Mouse (Mus musculus) lung, postnatal 25 days (tissue): ENCODE data around the gene Rab37.

Source experiments
- DNase-seq: peaks from one replicate; pipeline ENCODE4 v3.0.0; 2022; ENCODE audit warnings: low spot score

The Rab37 gene

GRCm38 (mm10) chr11:115138597-115139262 is 47.5 kb downstream of the Rab37 start:
- DNase-seq: no peak

GRCm38 (mm10) chr11:115141970-115142369 is 50.7 kb downstream of the Rab37 start:
- no peak for DNase-seq

GRCm38 (mm10) chr11:115147813-115148212 is 56.6 kb downstream of the Rab37 start:
- DNase-seq: no peak

- DNase-seq: no peak
Observed at GRCm38 (mm10) chr11:115150741-115151254, 59.6 kb downstream of the Rab37 start.

GRCm38 (mm10) chr11:115151755-115152429 is 60.7 kb downstream of the Rab37 start:
- no peak for DNase-seq

GRCm38 (mm10) chr11:115153088-115153487 is 61.9 kb downstream of the Rab37 start:
- no peak for DNase-seq

GRCm38 (mm10) chr11:115153699-115154292 is 62.6 kb downstream of the Rab37 start:
- DNase-seq: peak; percentile 85

- no peak for DNase-seq
Observed at GRCm38 (mm10) chr11:115155053-115155634, 63.9 kb downstream of the Rab37 start.

- DNase-seq: no peak
Observed at GRCm38 (mm10) chr11:115157933-115158719, 66.9 kb downstream of the Rab37 start.

- peak; percentile 90 for DNase-seq
Observed at GRCm38 (mm10) chr11:115160016-115160797, 69.0 kb downstream of the Rab37 start.

- DNase-seq: peak; percentile 75
Observed at GRCm38 (mm10) chr11:115160883-115161577, 69.8 kb downstream of the Rab37 start.

GRCm38 (mm10) chr11:115161578-115162204 is 70.5 kb downstream of the Rab37 start:
- no peak for DNase-seq

- no peak for DNase-seq
Observed at GRCm38 (mm10) chr11:115162205-115162601, 71.0 kb downstream of the Rab37 start.

GRCm38 (mm10) chr11:115162832-115163480 is 71.7 kb downstream of the Rab37 start, which contains the start of gene Slc9a3r1:
TSS of gene Slc9a3r1 (plus strand) at chr11:115163341.
- peak; percentile 99 for DNase-seq

GRCm38 (mm10) chr11:115163568-115164150 is 72.4 kb downstream of the Rab37 start:
- DNase-seq: no peak

GRCm38 (mm10) chr11:115164341-115164975 is 73.2 kb downstream of the Rab37 start:
- no peak for DNase-seq

- DNase-seq: peak; percentile 66
Observed at GRCm38 (mm10) chr11:115164976-115165374, 73.7 kb downstream of the Rab37 start.

- no peak for DNase-seq
Observed at GRCm38 (mm10) chr11:115166776-115167175, 75.5 kb downstream of the Rab37 start.
